Mouse (Mus musculus) ES-Bruce4 (cell line): ENCODE measurements around the gene Zfp329. TPM values are rescaled to one million over a fixed set of nuclear protein-coding genes. Genes with fewer than 3 reads are reported as not detected.

Source experiments
- H3K27ac ChIP-seq: 2 replicates; pipeline ENCODE4 v1.5.1; 2012; ENCODE audit warnings: low read length, inconsistent platforms; ENCODE audit not compliant: insufficient read depth
- H3K27me3 ChIP-seq: 2 replicates; pipeline ENCODE4 v1.6.1; 2012; ENCODE audit warnings: mild to moderate bottlenecking, low read length, inconsistent platforms; ENCODE audit not compliant: control insufficient read depth, poor library complexity, insufficient read depth, severe bottlenecking
- H3K36me3 ChIP-seq: 2 replicates; pipeline ENCODE4 v1.6.1; 2012; ENCODE audit warnings: inconsistent platforms, mild to moderate bottlenecking, low read length, moderate library complexity; ENCODE audit not compliant: control insufficient read depth, poor library complexity, insufficient read depth, severe bottlenecking
- H3K4me1 ChIP-seq: one replicate; pipeline ENCODE4 v1.8.1; 2011; ENCODE audit warnings: low read length; ENCODE audit not compliant: control insufficient read depth, insufficient read depth
- H3K4me3 ChIP-seq: 2 replicates; pipeline ENCODE4 v1.5.1; 2011; ENCODE audit warnings: low read depth, mild to moderate bottlenecking, low read length
- H3K9ac ChIP-seq: 2 replicates; pipeline ENCODE4 v1.6.1; 2012; ENCODE audit warnings: low read depth, mild to moderate bottlenecking, inconsistent platforms; ENCODE audit not compliant: poor library complexity, severe bottlenecking
- H3K9me3 ChIP-seq: replicated peaks from 2 replicates; pipeline ENCODE4 v1.6.1; 2012; ENCODE audit warnings: mild to moderate bottlenecking, low read length, inconsistent platforms; ENCODE audit not compliant: control insufficient read depth, poor library complexity, insufficient read depth, severe bottlenecking
- CTCF ChIP-seq: IDR thresholded peaks from one replicate; pipeline ENCODE4 v1.8.1; 2011; ENCODE audit warnings: low read depth, low read length
- EP300 ChIP-seq: IDR thresholded peaks from 2 replicates; pipeline ENCODE4 v1.6.1; 2011; ENCODE audit warnings: low read depth, low read length; ENCODE audit not compliant: insufficient read depth
- POLR2A ChIP-seq: IDR thresholded peaks from one replicate; pipeline ENCODE4 v1.8.1; 2011; ENCODE audit warnings: low read length; ENCODE audit not compliant: insufficient read depth
- polyA plus RNA-seq: library from polyadenylated mRNA; stranded (reverse); fragments of >200 nt; gene quantifications from 2 replicates; pipeline ENCODE4 v1.2.4, GENCODE M21; 2011; ENCODE audit warnings: low read depth; ENCODE audit not compliant: missing spikeins, insufficient read depth, insufficient read length

Gene Zfp329
- polyA plus RNA-seq, 1 experiment, result 12.2 TPM

DNA sequence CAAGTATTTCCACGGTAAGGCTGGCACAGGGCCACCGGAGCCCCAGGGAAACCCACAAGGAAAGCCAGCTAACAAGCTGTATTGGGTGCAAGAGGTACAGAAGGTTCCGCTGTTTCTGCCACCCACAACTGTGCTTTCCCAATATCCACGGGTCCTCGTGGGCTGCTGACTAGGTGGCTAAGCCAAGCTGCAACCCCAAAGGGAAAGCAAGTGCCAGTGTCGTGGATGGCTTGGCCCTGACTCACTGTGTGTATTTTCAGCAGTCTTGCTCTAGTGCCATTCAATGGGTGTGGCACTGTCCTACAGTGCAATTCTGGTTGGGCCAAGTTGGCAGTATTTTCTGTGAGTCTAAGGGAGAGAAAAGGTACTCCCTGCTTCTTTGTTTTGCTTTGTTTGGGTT, 31.3 kb downstream of the Zfp329 start:
- Histone ChIP-seq H3K36me3 (no peaks in the 10 kb centered on the region), H3K9me3 (no peaks in the 10 kb centered on the region), H3K9ac (no peak overlapping the region), H3K27me3 (no peaks in the 10 kb centered on the region), H3K27ac (no peak overlapping the region), H3K4me3 (no peak overlapping the region), H3K4me1 (no peaks in the 10 kb centered on the region)
- TF ChIP-seq EP300 (no peak), CTCF (no peak), POLR2A (no peak)

DNA sequence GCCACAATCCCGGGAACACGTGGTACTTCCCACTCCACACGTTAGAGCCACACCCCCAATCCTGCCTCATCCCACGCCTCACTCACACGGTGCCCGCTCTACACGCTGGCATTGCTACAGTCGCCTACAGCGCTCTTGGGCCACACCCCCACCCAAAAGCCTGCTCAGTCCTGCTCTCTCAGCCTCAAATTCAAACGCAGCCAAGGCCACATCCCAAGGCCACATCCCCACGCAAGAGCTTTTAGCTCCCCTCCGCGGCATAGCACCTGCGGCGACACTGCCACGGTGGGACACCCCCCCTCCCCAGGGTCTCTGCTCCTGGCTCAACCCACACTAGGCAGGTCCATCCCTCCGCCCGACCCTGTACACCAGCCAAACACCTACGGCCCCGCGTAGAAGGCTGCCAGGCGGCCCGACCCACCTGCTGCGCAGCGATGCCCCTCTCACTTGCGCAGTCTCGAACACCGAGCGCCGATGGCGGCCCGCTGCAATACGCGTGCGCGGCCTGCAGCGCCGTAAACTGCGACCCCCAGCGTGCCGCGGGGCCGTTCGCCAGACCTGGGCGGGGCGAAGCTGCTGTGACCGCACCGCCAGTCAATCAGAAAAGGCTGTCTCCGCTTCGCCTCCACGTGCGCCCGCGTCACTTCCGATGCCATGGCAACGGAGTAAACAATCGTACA, 38.4 kb downstream of the Zfp329 start:
- Histone ChIP-seq H3K4me3 (peak overlapping the region; percentile 77), H3K27ac (no peak overlapping the region), H3K27me3 (no peaks in the 10 kb centered on the region), H3K4me1 (no peaks in the 10 kb centered on the region), H3K9me3 (no peaks in the 10 kb centered on the region), H3K9ac (peak overlapping the region; percentile 52), H3K36me3 (no peaks in the 10 kb centered on the region)
- TF ChIP-seq EP300, result no peak
- TF ChIP-seq CTCF, result no peak
- TF ChIP-seq POLR2A, result no peak

GRCm38 (mm10) chr7:12779782-12780150, 38.9 kb downstream of the Zfp329 start:
- no peak overlapping the region for H3K27ac ChIP-seq
- peak overlapping the region; percentile 77 for H3K4me3 ChIP-seq

DNA sequence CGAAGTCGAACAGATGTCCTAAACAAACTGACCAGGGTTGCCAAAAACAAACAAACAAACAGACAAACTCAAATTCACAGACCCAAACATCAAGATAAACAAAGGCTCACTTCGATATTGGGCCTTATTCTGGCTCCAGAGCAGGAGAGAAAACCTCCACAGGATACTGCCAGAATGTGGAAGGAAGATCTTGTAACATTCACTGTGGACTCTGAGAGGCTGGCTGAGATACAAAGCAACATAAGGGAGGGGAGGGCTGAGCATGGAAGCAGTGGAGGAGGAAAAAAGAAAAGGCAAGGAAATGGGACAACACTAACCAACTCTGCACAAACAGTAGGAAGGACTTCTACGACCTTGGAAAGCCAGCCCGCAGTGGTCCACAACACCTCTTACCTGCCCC, 39.5 kb downstream of the Zfp329 start:
- no peak overlapping the region for H3K27ac ChIP-seq
- H3K9ac ChIP-seq, result no peak overlapping the region
- no peaks in the 10 kb centered on the region for H3K27me3 ChIP-seq
- H3K36me3 ChIP-seq, result peaks cover 6% of the 10 kb centered on the region
- no peaks in the 10 kb centered on the region for H3K9me3 ChIP-seq
- no peak for TF ChIP-seq CTCF
- no peak for TF ChIP-seq EP300
- TF ChIP-seq POLR2A, result no peak
- no peak overlapping the region for H3K4me3 ChIP-seq
- no peaks in the 10 kb centered on the region for H3K4me1 ChIP-seq

More at GRCm38 (mm10) chr7:12779782-12780150, 38.9 kb downstream of the Zfp329 start:
- H3K9ac ChIP-seq, result peak overlapping the region; percentile 52
- TF ChIP-seq EP300 (no peak), CTCF (no peak), POLR2A (no peak)
- no peaks in the 10 kb centered on the region for H3K27me3 ChIP-seq
- H3K36me3 ChIP-seq, result peaks cover 2% of the 10 kb centered on the region
- H3K4me1 ChIP-seq, result no peaks in the 10 kb centered on the region
- H3K9me3 ChIP-seq, result no peaks in the 10 kb centered on the region

GRCm38 (mm10) chr7:12774606-12775005, 44.1 kb downstream of the Zfp329 start:
- Histone ChIP-seq H3K27ac (no peak overlapping the region), H3K9me3 (no peaks in the 10 kb centered on the region), H3K36me3 (peaks cover 17% of the 10 kb centered on the region), H3K4me1 (no peaks in the 10 kb centered on the region), H3K4me3 (no peak overlapping the region), H3K9ac (no peak overlapping the region), H3K27me3 (no peaks in the 10 kb centered on the region)
- no peak for TF ChIP-seq EP300

- Histone ChIP-seq H3K4me3 (no peak overlapping the region), H3K27ac (no peak overlapping the region), H3K27me3 (no peaks in the 10 kb centered on the region), H3K9me3 (no peaks in the 10 kb centered on the region), H3K36me3 (peaks cover 19% of the 10 kb centered on the region), H3K9ac (no peak overlapping the region), H3K4me1 (no peaks in the 10 kb centered on the region)
- TF ChIP-seq CTCF (no peak), POLR2A (no peak), EP300 (no peak)
Observed at GRCm38 (mm10) chr7:12774111-12774510, 44.5 kb downstream of the Zfp329 start.

Other genes with a start within 250 kb of the Zfp329 start
- 0.03 and 0.05 TPM in 2 replicates for gene Vmn2r53, start 210.1 kb downstream of the Zfp329 start, polyA plus RNA-seq
- not detected in 2 replicates for gene Vmn2r54, start 178.5 kb downstream of the Zfp329 start, polyA plus RNA-seq
- not detected in 2 replicates for gene Vmn2r55, start 133.9 kb downstream of the Zfp329 start, polyA plus RNA-seq
- gene Vmn2r56, start 83.9 kb downstream of the Zfp329 start, polyA plus RNA-seq, result 0.07 TPM in 1 of 2 replicates, not detected in the other
- gene Zscan18, start 15.2 kb downstream of the Zfp329 start, polyA plus RNA-seq, result 9.5 and 9.8 TPM in 2 replicates
- 29.0 and 36.1 TPM in 2 replicates for gene Zfp110, start 15.9 kb upstream of the Zfp329 start, polyA plus RNA-seq
- gene Zfp128, start 62.3 kb upstream of the Zfp329 start, polyA plus RNA-seq, result 1.2 and 1.6 TPM in 2 replicates
- 10.0 and 10.7 TPM in 2 replicates for gene Zscan22, start 79.0 kb upstream of the Zfp329 start, polyA plus RNA-seq
- gene Rps5, start 103.4 kb upstream of the Zfp329 start, polyA plus RNA-seq, result 1,704 and 1,789 TPM in 2 replicates
- 0.37 and 0.84 TPM in 2 replicates for gene Rnf225, start 108.6 kb upstream of the Zfp329 start, polyA plus RNA-seq
- 1.5 and 2.3 TPM in 2 replicates for gene Zfp324, start 147.0 kb upstream of the Zfp329 start, polyA plus RNA-seq
- 4.5 and 5.1 TPM in 2 replicates for gene Zfp446, start 159.0 kb upstream of the Zfp329 start, polyA plus RNA-seq
- gene Slc27a5, start 179.3 kb upstream of the Zfp329 start, polyA plus RNA-seq, result 0.75 TPM in 1 of 2 replicates, not detected in the other
- 1,087 and 1,151 TPM in 2 replicates for gene Trim28, start 180.3 kb upstream of the Zfp329 start, polyA plus RNA-seq
- 14.0 and 22.7 TPM in 2 replicates for gene Zbtb45, start 191.2 kb upstream of the Zfp329 start, polyA plus RNA-seq
- 153 and 159 TPM in 2 replicates for gene Chmp2a, start 215.9 kb upstream of the Zfp329 start, polyA plus RNA-seq
- gene Ube2m, start 219.4 kb upstream of the Zfp329 start, polyA plus RNA-seq, result 195 and 239 TPM in 2 replicates
- gene Mzf1, start 235.9 kb upstream of the Zfp329 start, polyA plus RNA-seq, result 0.90 and 0.93 TPM in 2 replicates